Mouse (Mus musculus) intestine, embryonic 15.5 days (tissue): ENCODE data around the gene Sun1. TPM values are rescaled to one million over a fixed set of nuclear protein-coding genes. Genes with fewer than 3 reads are reported as not detected.
A peak's percentile ranks its signal among the peaks of the same experiment; 100 is the strongest.

Experiments used
- ATAC-seq: fragments of 200-750 bp; cut with Nextera tagmentation; 2 replicates; pipeline ENCODE4 v1.8.0; 2017; ENCODE audit warnings: moderate TSS enrichment, moderate library complexity
- H3K27ac ChIP-seq: fragments of 300-500 bp; sonication (generic); 2 replicates; pipeline ENCODE4 v1.5.1; 2015; ENCODE audit warnings: mild to moderate bottlenecking, inconsistent platforms
- H3K27me3 ChIP-seq: fragments of 300-500 bp; sonication (generic); replicated peaks from 2 replicates; pipeline ENCODE4 v1.6.1; 2015; ENCODE audit warnings: inconsistent platforms
- H3K36me3 ChIP-seq: fragments of 300-500 bp; sonication (generic); 2 replicates; pipeline ENCODE4 v1.6.1; 2015; ENCODE audit warnings: inconsistent platforms
- H3K4me1 ChIP-seq: fragments of 300-500 bp; sonication (generic); replicated peaks from 2 replicates; pipeline ENCODE4 v1.6.1; 2015; ENCODE audit warnings: inconsistent platforms
- H3K4me2 ChIP-seq: fragments of 300-500 bp; sonication (generic); replicated peaks from 2 replicates; pipeline ENCODE4 v1.6.1; 2015; ENCODE audit warnings: mild to moderate bottlenecking, inconsistent platforms
- H3K4me3 ChIP-seq: fragments of 300-500 bp; sonication (generic); replicated peaks from 2 replicates; pipeline ENCODE4 v1.5.1; 2015; ENCODE audit warnings: inconsistent platforms
- H3K9ac ChIP-seq: fragments of 300-500 bp; sonication (generic); 2 replicates; pipeline ENCODE4 v1.6.1; 2015; ENCODE audit warnings: inconsistent platforms
- H3K9me3 ChIP-seq: fragments of 300-500 bp; sonication (generic); 2 replicates; pipeline ENCODE4 v1.6.1; 2016; ENCODE audit warnings: inconsistent platforms
- WGBS: fragments of 180-500 bp; shearing (Covaris S2); methylation state at CpG from one replicate; pipeline ENCODE4 v1.1.7; 2015; 5-methylcytosine and 5-hydroxymethylcytosine counted together
- polyA plus RNA-seq: library from polyadenylated mRNA; unstranded; fragments of >200 nt; fragmentation: Nextera tagmentation; extraction: Ambion mirVana; gene quantifications from 2 replicates; pipeline ENCODE4 v1.2.1, GENCODE M21; 2015

The Sun1 gene
- polyA plus RNA-seq, 1 experiment from 2014 or later = 41.2 TPM

DNA sequence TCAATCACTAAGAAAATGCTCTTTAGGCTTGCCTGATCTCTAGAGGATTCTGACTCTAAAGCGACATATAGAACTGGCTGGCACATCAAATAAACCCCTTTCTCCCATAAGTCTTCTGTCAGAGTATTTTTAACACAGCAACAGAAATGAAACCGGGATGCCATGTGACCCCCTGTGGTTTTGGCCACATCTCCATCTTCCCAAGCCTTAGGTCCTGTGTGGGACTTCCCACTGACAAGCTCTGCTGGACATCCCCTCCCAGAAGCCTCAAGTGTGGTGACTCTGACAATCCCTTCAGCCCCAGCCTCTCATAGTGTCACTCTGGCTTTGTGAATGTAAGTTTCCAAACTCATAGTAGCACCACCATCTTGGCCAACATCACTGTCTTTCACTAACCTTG is 93.7 kb downstream of the Sun1 start:
- no peaks in the 10 kb centered on the region for H3K36me3 ChIP-seq
- ATAC-seq = no peak
- no peak overlapping the region for H3K9ac ChIP-seq
- H3K27ac ChIP-seq = no peak overlapping the region
- H3K27me3 ChIP-seq = no peaks in the 10 kb centered on the region
- no peak overlapping the region for H3K4me2 ChIP-seq
- WGBS = 78% methylated on average over 2 of the region's 2 CpGs
- no peak overlapping the region for H3K4me3 ChIP-seq
- no peaks in the 10 kb centered on the region for H3K9me3 ChIP-seq
- H3K4me1 ChIP-seq = peaks cover 5% of the 10 kb centered on the region; the same call in 1 of the 2 replicates

DNA sequence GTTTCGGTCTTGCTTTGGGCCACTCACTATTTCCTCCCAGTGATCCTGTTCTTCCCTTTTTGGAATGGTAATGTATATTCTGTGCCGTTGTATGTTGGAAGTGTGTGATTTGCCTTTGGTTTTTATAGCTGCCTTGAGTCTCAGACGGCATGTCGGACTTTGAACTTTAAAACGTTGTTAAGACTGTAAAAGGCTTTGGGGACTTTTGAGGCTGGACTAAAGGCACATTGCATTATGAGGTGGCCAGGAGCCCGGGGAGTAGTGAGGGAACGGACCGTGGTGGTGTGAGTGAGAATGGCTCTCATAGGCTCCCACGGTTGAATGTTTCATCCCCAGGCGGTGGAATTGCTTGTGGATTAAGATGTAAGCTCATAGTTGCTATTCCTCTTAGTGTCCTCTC is 96.7 kb downstream of the Sun1 start:
- Histone ChIP-seq H3K4me1 (peaks cover 22% of the 10 kb centered on the region), H3K4me2 (no peak overlapping the region), H3K27me3 (no peaks in the 10 kb centered on the region), H3K27ac (0 out of 2 replicates have a peak overlapping the region, but pooled peaks have one; percentile 27), H3K4me3 (no peak overlapping the region), H3K36me3 (no peaks in the 10 kb centered on the region), H3K9ac (no peak overlapping the region), H3K9me3 (no peaks in the 10 kb centered on the region)
- ATAC-seq = peak; percentile 67
- 74% methylated on average over 10 of the region's 10 CpGs for WGBS

DNA sequence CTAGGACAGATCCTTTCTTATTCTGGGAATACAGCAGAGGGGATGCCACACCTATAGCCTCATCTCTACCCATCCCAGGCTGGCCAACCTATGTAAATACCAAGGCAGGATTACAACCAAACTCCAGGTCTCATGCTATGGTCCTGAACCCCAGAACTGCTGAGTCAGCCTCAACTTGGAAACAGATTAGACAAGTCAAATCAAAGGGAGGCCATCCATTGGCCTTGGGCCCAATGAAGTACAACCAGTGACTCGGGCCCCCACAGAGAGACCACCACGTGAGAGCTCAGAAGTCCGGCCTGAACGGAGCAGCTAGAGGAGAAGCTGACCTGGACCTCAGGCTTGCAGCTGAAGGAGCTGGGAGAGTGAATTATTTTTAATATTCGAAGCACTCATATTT is 97.3 kb downstream of the Sun1 start:
- Histone ChIP-seq H3K9ac (no peak overlapping the region), H3K27ac (0 out of 2 replicates have a peak overlapping the region, but pooled peaks have one; percentile 27), H3K4me2 (no peak overlapping the region), H3K36me3 (no peaks in the 10 kb centered on the region), H3K9me3 (no peaks in the 10 kb centered on the region), H3K4me1 (peaks cover 22% of the 10 kb centered on the region), H3K4me3 (no peak overlapping the region), H3K27me3 (no peaks in the 10 kb centered on the region)
- ATAC-seq = no peak
- 90% methylated on average over 5 of the region's 5 CpGs for WGBS

Other genes starting within 250 kb of the Sun1 start
- gene Pdgfa, start 203.3 kb upstream of the Sun1 start, polyA plus RNA-seq = 48.5 and 48.8 TPM in 2 replicates
- gene Prkar1b, start 50.6 kb upstream of the Sun1 start, polyA plus RNA-seq = 25.3 and 26.1 TPM in 2 replicates
- 7.0 and 7.5 TPM in 2 replicates for gene Dnaaf5, start 50.4 kb upstream of the Sun1 start, polyA plus RNA-seq
- gene Get4, start 51.7 kb downstream of the Sun1 start, polyA plus RNA-seq = 147 and 148 TPM in 2 replicates
- gene Adap1, start 125.0 kb downstream of the Sun1 start, polyA plus RNA-seq = 20.1 and 20.5 TPM in 2 replicates
- 162 and 168 TPM in 2 replicates for gene Cox19, start 150.8 kb downstream of the Sun1 start, polyA plus RNA-seq
- 23.5 and 25.8 TPM in 2 replicates for gene Cyp2w1, start 152.0 kb downstream of the Sun1 start, polyA plus RNA-seq
- 2.2 and 2.7 TPM in 2 replicates for gene Gpr146, start 177.1 kb downstream of the Sun1 start, polyA plus RNA-seq
- gene C130050O18Rik, start 204.6 kb downstream of the Sun1 start, polyA plus RNA-seq = 0.81 and 0.85 TPM in 2 replicates
- gene Gper1, start 222.5 kb downstream of the Sun1 start, polyA plus RNA-seq = 2.1 TPM in 2 replicates